Mouse (Mus musculus): ENCODE data around the gene Prune2.

GRCm38 (mm10) chr19:17226096-17226495 lies 270.2 kb downstream of the Prune2 start:
- TF ChIP-seq RCOR1 (IDR thresholded peaks at IDR 0.05; ENCODE audit: low read depth, low read length) (no peak), CTCF (IDR thresholded peaks at IDR 0.05 in 2 of 3, conservative IDR thresholded peaks at IDR 0.05 in 1 of 3; ENCODE audit: control insufficient read depth in 1 of 3, insufficient read depth in 1 of 3, low read depth in 2 of 3, low read length in 3 of 3, poor library complexity in 1 of 3, severe bottlenecking in 1 of 3) (no peak), SMC3 (IDR thresholded peaks at IDR 0.05; ENCODE audit: low read depth, low read length) (no peak), UBTF (IDR thresholded peaks at IDR 0.05; ENCODE audit: borderline replicate concordance, insufficient read depth, low read depth, low read length) (no peak)

All from MEL (cell line).